In genomic region chr19:4811063-4811908, GRCm38 (mm10) we compare ENCODE assay signal across 8 mouse cellular contexts. TPM values are rescaled to one million over a fixed set of nuclear protein-coding genes. Genes with fewer than 3 reads are reported as not detected.
DNase-seq lines count a peak whose midpoint lies in the region; ATAC-seq and TF ChIP-seq lines count a peak whose summit lies in the region.

Gene Gm21992 (minus strand): TSS chr19:4811612.
Gene Rbm14 (minus strand): TSS chr19:4811634.

- peak; percentile 26 for TF ChIP-seq CTCF in heart, adult 2 months (IDR thresholded peaks at IDR 0.05)

- peak within 1 kb of the TSS; percentile 74 for H3K9ac ChIP-seq in embryonic facial prominence, embryonic 14.5 days (ENCODE audit: low read depth, low read length)
- peak within 1 kb of the TSS; percentile 87 for H3K9ac ChIP-seq in heart, adult 2 months (ENCODE audit: low read depth, low read length)
- H3K9ac ChIP-seq in limb, embryonic 13.5 days = peak within 1 kb of the TSS; percentile 84
- peak within 1 kb of the TSS; percentile 77 for H3K9ac ChIP-seq in midbrain, embryonic 16.5 days (ENCODE audit: low read depth, low read length)

- intact Hi-C loops in heart, adult 2 months (cut with DNase I) = loop anchor here (2.0 kb wide), 2 partner anchors 28 to 54 kb away; partner anchors contain the start of genes Ccdc87, Ccs and Rbm4b

- peaks cover 17% of the 10 kb centered on the region for H3K4me1 ChIP-seq in embryonic facial prominence, embryonic 14.5 days (ENCODE audit: control insufficient read depth, insufficient read depth, low read length)
- peaks cover 4% of the 10 kb centered on the region for H3K4me1 ChIP-seq in heart, adult 2 months (ENCODE audit: control insufficient read depth, insufficient read depth, low read length)
- H3K4me1 ChIP-seq in limb, embryonic 13.5 days = peaks cover 21% of the 10 kb centered on the region
- H3K4me1 ChIP-seq in midbrain, embryonic 16.5 days (ENCODE audit: control insufficient read depth, insufficient read depth, low read length) = peaks cover 22% of the 10 kb centered on the region

- no peaks in the 10 kb centered on the region for H3K36me3 ChIP-seq in embryonic facial prominence, embryonic 14.5 days (ENCODE audit: control insufficient read depth, insufficient read depth, low read length)
- peaks cover 16% of the 10 kb centered on the region for H3K36me3 ChIP-seq in heart, adult 2 months (ENCODE audit: control insufficient read depth, insufficient read depth, low read length)
- peaks cover 4% of the 10 kb centered on the region for H3K36me3 ChIP-seq in limb, embryonic 13.5 days
- no peaks in the 10 kb centered on the region for H3K36me3 ChIP-seq in midbrain, embryonic 16.5 days (ENCODE audit: control insufficient read depth, insufficient read depth, low read length)

- peak; percentile 100 for DNase-seq in 3T3-L1 (ENCODE audit: low read depth, low spot score)
- DNase-seq in adrenal gland, postnatal 4 days (ENCODE audit: low spot score in 2 of 2) = peak; percentile 95 to 97
- DNase-seq in embryonic facial prominence, embryonic 14.5 days (ENCODE audit: low spot score) = peak; percentile 100
- DNase-seq in heart, adult 2 months = peak; percentile 96 to 99
- peak; percentile 99 for DNase-seq in kidney, adult 8-10 months
- DNase-seq in spleen, postnatal 10 days (ENCODE audit: low spot score in 2 of 2) = peak; percentile 96 to 98

- peak within 1 kb of the TSS; percentile 94 for H3K27ac ChIP-seq in embryonic facial prominence, embryonic 14.5 days (replicated peaks; ENCODE audit: low read depth, low read length)
- H3K27ac ChIP-seq in heart, adult 2 months = peak within 1 kb of the TSS; percentile 88
- peak within 1 kb of the TSS; percentile 93 for H3K27ac ChIP-seq in limb, embryonic 13.5 days
- H3K27ac ChIP-seq in midbrain, embryonic 16.5 days (ENCODE audit: low read length) = peak within 1 kb of the TSS; percentile 84

- under 1% methylated on average over 81 of the region's 83 CpGs for WGBS in embryonic facial prominence, embryonic 14.5 days
- under 1% methylated on average over 83 of the region's 83 CpGs for WGBS in heart, adult 2 months
- WGBS in limb, embryonic 13.5 days = under 1% methylated on average over 83 of the region's 83 CpGs
- under 1% methylated on average over 83 of the region's 83 CpGs for WGBS in midbrain, embryonic 16.5 days

- peak within 1 kb of the TSS; percentile 76 for H3K4me2 ChIP-seq in embryonic facial prominence, embryonic 14.5 days (ENCODE audit: low read depth, low read length)
- peak within 1 kb of the TSS; percentile 85 for H3K4me2 ChIP-seq in limb, embryonic 13.5 days (replicated peaks)
- peak within 1 kb of the TSS; percentile 96 for H3K4me2 ChIP-seq in midbrain, embryonic 16.5 days (ENCODE audit: low read length)

- peaks cover 7% of the 10 kb centered on the region; the same call in 1 of the 2 replicates for H3K79me2 ChIP-seq in heart, adult 2 months (replicated peaks; ENCODE audit: control insufficient read depth, insufficient read depth, low read length)

- TF ChIP-seq POLR2A in heart, adult 2 months (IDR thresholded peaks at IDR 0.05; ENCODE audit: insufficient read depth, low read depth, low read length) = peak; percentile 99

- H3K4me3 ChIP-seq in embryonic facial prominence, embryonic 14.5 days (ENCODE audit: low read depth, low read length) = peak within 1 kb of the TSS; percentile 75
- H3K4me3 ChIP-seq in heart, adult 2 months = peak within 1 kb of the TSS; percentile 86
- peak within 1 kb of the TSS; percentile 89 for H3K4me3 ChIP-seq in limb, embryonic 13.5 days
- peak within 1 kb of the TSS; percentile 53 for H3K4me3 ChIP-seq in midbrain, embryonic 16.5 days (ENCODE audit: low read depth, low read length)

- ATAC-seq in embryonic facial prominence, embryonic 14.5 days (ENCODE audit: low read depth) = peak; percentile 98
- peak; percentile 98 for ATAC-seq in limb, embryonic 13.5 days (ENCODE audit: low FRiP score, low read depth)
- ATAC-seq in midbrain, embryonic 16.5 days = peak; percentile 99

- no peaks in the 10 kb centered on the region for H3K9me3 ChIP-seq in embryonic facial prominence, embryonic 14.5 days (ENCODE audit: control insufficient read depth, low read length)
- H3K9me3 ChIP-seq in limb, embryonic 13.5 days = 0 out of 2 replicates have a peak, but pooled peaks cover 5% of the 10 kb centered on the region
- H3K9me3 ChIP-seq in midbrain, embryonic 16.5 days (replicated peaks; ENCODE audit: control insufficient read depth, low read length, poor library complexity, severe bottlenecking) = no peaks in the 10 kb centered on the region

- H3K27me3 ChIP-seq in embryonic facial prominence, embryonic 14.5 days (replicated peaks; ENCODE audit: control insufficient read depth, insufficient read depth, low read length) = no peaks in the 10 kb centered on the region
- H3K27me3 ChIP-seq in heart, adult 2 months (ENCODE audit: control insufficient read depth, insufficient read depth, low read length) = no peaks in the 10 kb centered on the region
- H3K27me3 ChIP-seq in limb, embryonic 13.5 days = no peaks in the 10 kb centered on the region
- no peaks in the 10 kb centered on the region for H3K27me3 ChIP-seq in midbrain, embryonic 16.5 days (ENCODE audit: control insufficient read depth, insufficient read depth, low read depth, low read length)

- TF ChIP-seq EP300 in heart, adult 2 months (IDR thresholded peaks at IDR 0.05; ENCODE audit: insufficient read depth, low read depth, low read length) = 0 out of 2 replicates have a peak, but pooled peaks have one; percentile 51

RNA-seq across cellular contexts. Expression of gene Gm21992, which starts in this region (rescaled TPM):
- 10 to 100 TPM; 15.1 to 27.1 TPM for total RNA-seq in adrenal gland, postnatal 4 days (2021)
- 14.9 and 17.1 TPM in 2 replicates for polyA plus RNA-seq in embryonic facial prominence, embryonic 14.5 days (2014; fragmentation: Nextera tagmentation; extraction: Ambion mirVana)
- total RNA-seq in heart, adult 2 months (2021) = 10 to 100 TPM in 1 of 2 experiments, 1 to 10 TPM in 1; 8.0 to 16.9 TPM
- 9.3 and 18.4 TPM in 2 replicates for polyA plus RNA-seq in heart, adult 2 months (2012; rRNA removed)
- 48.8 and 51.8 TPM in 2 replicates for polyA plus RNA-seq in limb, embryonic 13.5 days (2015; fragmentation: Nextera tagmentation; extraction: Ambion mirVana)
- polyA plus RNA-seq in midbrain, embryonic 16.5 days (2015; fragmentation: Nextera tagmentation; extraction: Ambion mirVana) = 19.0 and 21.2 TPM in 2 replicates

RNA-seq across cellular contexts. Expression of gene Rbm14, which starts in this region (rescaled TPM):
- total RNA-seq in adrenal gland, postnatal 4 days (2021) = 10 to 100 TPM; 55.8 to 57.7 TPM
- polyA plus RNA-seq in embryonic facial prominence, embryonic 14.5 days (2014; fragmentation: Nextera tagmentation; extraction: Ambion mirVana) = 61.5 and 65.3 TPM in 2 replicates
- 10 to 100 TPM; 19.5 to 25.4 TPM for total RNA-seq in heart, adult 2 months (2021)
- 16.2 and 17.2 TPM in 2 replicates for polyA plus RNA-seq in heart, adult 2 months (2012; rRNA removed)
- polyA plus RNA-seq in limb, embryonic 13.5 days (2015; fragmentation: Nextera tagmentation; extraction: Ambion mirVana) = 83.5 and 89.7 TPM in 2 replicates
- polyA plus RNA-seq in midbrain, embryonic 16.5 days (2015; fragmentation: Nextera tagmentation; extraction: Ambion mirVana) = 60.3 and 67.8 TPM in 2 replicates

Comparison
In these comparisons a context has a peak if more than half of its experiments do, and no peak if none do; other contexts are left out.
1. Peak in every context shown above with its lines: DNase-seq, ATAC-seq, H3K4me3 ChIP-seq and H3K27ac ChIP-seq.